Mouse (Mus musculus) stomach, postnatal 0 days (tissue): Measurements from ENCODE around the gene Agr3. TPM values are rescaled to one million over a fixed set of nuclear protein-coding genes. Genes with fewer than 3 reads are reported as not detected.

Experiments used
- ATAC-seq: fragments of 200-750 bp; cut with Nextera tagmentation; 2 replicates; pipeline ENCODE4 v1.8.0; 2017; ENCODE audit not compliant: low FRiP score, low TSS enrichment
- DNase-seq: peaks from one replicate; pipeline ENCODE4 v3.0.0-alpha.2; 2016; ENCODE audit warnings: low spot score
- H3K27ac ChIP-seq: fragments of 300-500 bp; sonication (generic); replicated peaks from 2 replicates; pipeline ENCODE4 v1.5.1; 2014; ENCODE audit warnings: mild to moderate bottlenecking, control low read depth
- H3K27me3 ChIP-seq: fragments of 300-500 bp; sonication (generic); 2 replicates; pipeline ENCODE4 v1.6.1; 2014; ENCODE audit warnings: low read length; ENCODE audit not compliant: control insufficient read depth, insufficient read depth
- H3K36me3 ChIP-seq: fragments of 300-500 bp; sonication (generic); 2 replicates; pipeline ENCODE4 v1.6.1; 2014; ENCODE audit warnings: low read length, mixed read lengths; ENCODE audit not compliant: control insufficient read depth, insufficient read depth
- H3K4me1 ChIP-seq: fragments of 300-500 bp; sonication (generic); replicated peaks from 2 replicates; pipeline ENCODE4 v1.6.1; 2014; ENCODE audit warnings: antibody characterized with exemption; ENCODE audit not compliant: control insufficient read depth, insufficient read depth
- H3K4me2 ChIP-seq: fragments of 300-500 bp; sonication (generic); replicated peaks from 2 replicates; pipeline ENCODE4 v1.6.1; 2014; ENCODE audit warnings: low read depth, mild to moderate bottlenecking, control low read depth, moderate library complexity
- H3K4me3 ChIP-seq: fragments of 300-500 bp; sonication (generic); 2 replicates; pipeline ENCODE4 v1.5.1; 2014; ENCODE audit warnings: low read depth, low read length, control low read depth
- H3K9ac ChIP-seq: fragments of 300-500 bp; sonication (generic); 2 replicates; pipeline ENCODE4 v1.6.1; 2014; ENCODE audit warnings: mild to moderate bottlenecking, low read length, control low read depth, mixed read lengths
- H3K9me3 ChIP-seq: fragments of 300-500 bp; sonication (generic); 2 replicates; pipeline ENCODE4 v1.6.1; 2016; ENCODE audit warnings: low read length; ENCODE audit not compliant: control insufficient read depth
- CTCF ChIP-seq: IDR thresholded peaks from 2 replicates; pipeline ENCODE4 v1.5.1; 2016; ENCODE audit warnings: antibody characterized with exemption, low read depth, mild to moderate bottlenecking, moderate library complexity
- EP300 ChIP-seq: optimal IDR thresholded peaks from 2 replicates; pipeline ENCODE3; 2016; ENCODE audit warnings: antibody characterized with exemption
- WGBS: fragments of 180-500 bp; shearing (Covaris S2); extraction: QIAGEN DNeasy Blood & Tissue Kit; methylation state at CpG from one replicate; pipeline ENCODE4 v1.1.7; 2014; 5-methylcytosine and 5-hydroxymethylcytosine counted together
- polyA plus RNA-seq: library from polyadenylated mRNA; unstranded; fragments of >200 nt; fragmentation: Nextera tagmentation; extraction: Ambion mirVana; gene quantifications from 2 replicates; pipeline ENCODE4 v1.2.1, GENCODE M21; 2015

The Agr3 gene
- polyA plus RNA-seq, 1 experiment from 2014 or later = 1.2 TPM

DNA sequence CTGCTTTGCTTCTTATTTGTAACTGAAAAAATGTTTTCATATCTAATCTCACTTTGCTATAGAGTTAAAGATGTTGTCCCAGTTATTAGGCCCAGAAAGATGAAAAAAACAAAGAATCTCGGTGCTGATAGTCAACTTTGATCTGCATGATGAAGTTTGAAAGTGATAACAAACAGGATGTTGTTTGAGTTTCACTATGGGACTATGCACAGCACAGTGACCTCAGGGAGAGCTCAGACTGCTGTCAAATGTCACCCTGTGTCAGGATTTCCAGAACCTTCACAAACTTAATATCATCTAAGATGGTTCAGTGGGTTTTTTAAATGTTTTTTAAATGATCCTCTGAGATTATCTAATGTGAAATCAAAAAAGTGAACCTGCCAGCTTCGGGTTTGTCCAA is 2.4 kb downstream of the Agr3 start:
- WGBS = 53% methylated on average over 2 of the region's 2 CpGs

GRCm38 (mm10) chr12:35932816-35933215 is 7.4 kb downstream of the Agr3 start:
- TF ChIP-seq EP300 (no peak), CTCF (no peak)
- DNase-seq (peak; percentile 51), ATAC-seq (peak; percentile 80; the same call in 1 of the 2 replicates)
- H3K4me2 ChIP-seq = no peak overlapping the region
- no peak overlapping the region for H3K9ac ChIP-seq
- no peaks in the 10 kb centered on the region for H3K4me1 ChIP-seq
- no peaks in the 10 kb centered on the region for H3K36me3 ChIP-seq
- no peaks in the 10 kb centered on the region for H3K9me3 ChIP-seq
- no peak overlapping the region for H3K27ac ChIP-seq
- no peaks in the 10 kb centered on the region for H3K27me3 ChIP-seq
- H3K4me3 ChIP-seq = no peak overlapping the region

More for the DNA sequence above, 2.4 kb downstream of the Agr3 start:
- Histone ChIP-seq H3K9ac (no peak overlapping the region), H3K27ac (no peak overlapping the region), H3K27me3 (no peaks in the 10 kb centered on the region), H3K4me1 (no peaks in the 10 kb centered on the region), H3K4me3 (no peak overlapping the region), H3K9me3 (no peaks in the 10 kb centered on the region), H3K4me2 (no peak overlapping the region), H3K36me3 (no peaks in the 10 kb centered on the region)
- no peak for DNase-seq
- TF ChIP-seq CTCF (no peak), EP300 (no peak)
- no peak for ATAC-seq

DNA sequence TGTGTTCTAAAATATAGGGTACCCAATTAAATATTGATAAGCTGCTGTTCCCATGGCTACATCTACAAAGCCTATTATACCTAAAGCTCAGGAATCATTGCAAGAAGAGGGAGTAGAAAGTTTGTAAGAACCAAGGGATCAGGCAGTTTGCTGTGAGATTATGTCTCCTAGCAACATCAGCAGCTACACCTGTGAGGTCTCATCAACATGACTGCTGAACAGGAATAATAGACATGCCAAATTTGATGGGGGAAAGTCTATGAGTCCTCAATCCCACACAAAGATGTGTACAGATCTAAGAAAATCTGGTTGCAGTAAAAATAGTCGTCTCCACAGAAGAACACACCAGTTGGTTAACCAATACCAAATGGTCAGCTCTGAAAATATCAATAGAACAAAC is 26.3 kb downstream of the Agr3 start:
- Histone ChIP-seq H3K9me3 (no peaks in the 10 kb centered on the region), H3K27ac (no peak overlapping the region), H3K36me3 (no peaks in the 10 kb centered on the region), H3K4me2 (no peak overlapping the region), H3K4me1 (no peaks in the 10 kb centered on the region), H3K4me3 (no peak overlapping the region), H3K9ac (no peak overlapping the region), H3K27me3 (no peaks in the 10 kb centered on the region)
- ATAC-seq (no peak), DNase-seq (no peak)
- 48% methylated on average over 1 of the region's 1 CpGs for WGBS
- TF ChIP-seq EP300 = no peak
- TF ChIP-seq CTCF = no peak

DNA sequence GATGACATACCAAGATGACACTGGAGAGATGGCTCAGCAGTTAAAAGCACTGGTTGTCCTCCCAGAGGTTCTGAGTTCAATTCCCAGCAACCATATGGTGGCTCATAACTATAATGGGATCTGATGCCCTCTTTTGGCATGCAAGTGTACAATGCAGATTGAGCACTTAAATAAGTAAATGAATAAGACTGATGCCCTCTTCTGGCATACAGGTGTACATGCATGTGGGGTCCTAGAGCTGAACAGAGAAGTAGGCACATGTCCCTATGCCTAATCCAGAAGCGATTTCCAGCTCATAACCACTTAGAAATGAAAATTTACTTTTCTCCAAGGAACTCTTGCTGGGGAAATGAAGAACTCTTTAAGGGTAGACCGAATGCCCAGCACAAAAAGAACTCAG is 31.8 kb downstream of the Agr3 start:
- ATAC-seq (no peak), DNase-seq (no peak)
- Histone ChIP-seq H3K4me3 (no peak overlapping the region), H3K4me2 (no peak overlapping the region), H3K4me1 (no peaks in the 10 kb centered on the region), H3K9me3 (no peaks in the 10 kb centered on the region), H3K27ac (no peak overlapping the region), H3K27me3 (no peaks in the 10 kb centered on the region), H3K36me3 (no peaks in the 10 kb centered on the region), H3K9ac (no peak overlapping the region)
- WGBS = 63% methylated on average over 2 of the region's 2 CpGs
- TF ChIP-seq EP300 = no peak
- peak; percentile 73 for TF ChIP-seq CTCF

DNA sequence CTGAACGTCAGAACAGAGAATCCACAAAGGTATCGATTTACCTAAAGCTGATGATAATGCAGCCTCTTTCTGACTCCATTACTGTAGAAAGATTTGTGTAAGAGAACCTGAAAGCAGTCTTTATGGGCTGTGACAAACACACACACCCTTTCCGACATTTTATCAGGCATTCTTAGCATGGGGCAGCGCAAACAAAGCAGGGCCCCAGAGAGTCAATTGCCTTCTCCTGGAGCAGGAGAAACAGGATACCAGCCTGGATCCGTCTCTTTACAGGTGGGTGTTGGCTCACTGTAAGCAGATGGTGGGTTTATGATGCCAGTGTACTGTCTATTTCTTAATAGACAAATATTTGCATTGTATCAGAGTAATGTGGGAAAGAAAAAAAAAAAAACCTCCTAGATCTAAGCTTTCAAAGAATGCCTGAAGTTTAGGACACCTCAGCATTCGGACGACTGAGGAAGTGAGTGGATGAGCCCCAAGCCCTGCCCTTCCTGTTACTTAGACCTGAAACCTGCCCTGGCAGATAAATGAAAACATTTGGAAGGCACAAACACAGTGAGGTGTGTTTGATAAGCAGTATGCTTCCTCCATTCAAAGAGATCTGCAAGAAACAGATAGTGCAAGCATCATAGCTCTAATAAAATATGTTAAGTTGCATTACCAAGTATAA is 40.8 kb downstream of the Agr3 start:
- 35% methylated on average over 7 of the region's 7 CpGs for WGBS
- DNase-seq (peak; percentile 55), ATAC-seq (peak; percentile 79; the same call in 1 of the 2 replicates)
- Histone ChIP-seq H3K9me3 (no peaks in the 10 kb centered on the region), H3K4me2 (no peak overlapping the region), H3K27ac (peak overlapping the region; percentile 69), H3K4me1 (no peaks in the 10 kb centered on the region), H3K36me3 (no peaks in the 10 kb centered on the region), H3K4me3 (no peak overlapping the region), H3K27me3 (no peaks in the 10 kb centered on the region), H3K9ac (no peak overlapping the region)
- TF ChIP-seq EP300 (no peak), CTCF (no peak)

GRCm38 (mm10) chr12:35966768-35967141 is 41.3 kb downstream of the Agr3 start:
- TF ChIP-seq EP300 (no peak), CTCF (no peak)
- Histone ChIP-seq H3K4me1 (no peaks in the 10 kb centered on the region), H3K9ac (no peak overlapping the region), H3K4me2 (no peak overlapping the region), H3K4me3 (no peak overlapping the region), H3K36me3 (no peaks in the 10 kb centered on the region), H3K27me3 (no peaks in the 10 kb centered on the region), H3K27ac (peak overlapping the region; percentile 69), H3K9me3 (no peaks in the 10 kb centered on the region)
- WGBS = 56% methylated on average over 7 of the region's 7 CpGs
- no peak for ATAC-seq
- no peak for DNase-seq
